Mouse (Mus musculus) megakaryocyte, adult 5-6 weeks (primary cell): ENCODE data around the gene Bex2. TPM values are rescaled to one million over a fixed set of nuclear protein-coding genes. Genes with fewer than 3 reads are reported as not detected.
"Not testable (repeated sequence)": the region's sequence is repeated elsewhere in the genome, so short reads cannot be mapped to it uniquely, and the experiment has no call there.

Experiments
- ATAC-seq: 2 replicates; pipeline ENCODE4 v1.8.0; 2016; ENCODE audit warnings: mild to moderate bottlenecking, inconsistent platforms; ENCODE audit not compliant: poor library complexity, severe bottlenecking
- total RNA-seq, 2 experiments: library from RNA; stranded (forward) in 1 of 2; stranded (reverse) in 1 of 2; fragments of 153-499, 151-499 nt in 1 of 2; fragments of 221-1000, 200-1000 nt in 1 of 2; gene quantifications; 2 replicates each; pipeline versions ENCODE4 v1.2.3 to v1.2.4; 2015 to 2017

Bex2 gene
- total RNA-seq (2015) (not detected in 2 replicates), total RNA-seq (2017) (0.65 TPM in 1 of 2 replicates, not detected in the other)

GRCm38 (mm10) chrX:136068020-136068419 lies at the start of gene Bex2:
Gene Bex2 (minus strand): TSS chrX:136068236.
- peak; percentile 97 for ATAC-seq

- ATAC-seq, result no peak
Observed at GRCm38 (mm10) chrX:136115419-136115961, 47.5 kb upstream of the Bex2 start.

- no peak for ATAC-seq
Observed at GRCm38 (mm10) chrX:136115015-136115414, 47.0 kb upstream of the Bex2 start.

- ATAC-seq, result no peak
Observed at GRCm38 (mm10) chrX:136107942-136108341, 39.9 kb upstream of the Bex2 start.

- no peak for ATAC-seq
Observed at GRCm38 (mm10) chrX:136104724-136105088, 36.7 kb upstream of the Bex2 start.

GRCm38 (mm10) chrX:136104046-136104723 lies 36.1 kb upstream of the Bex2 start:
- ATAC-seq, result no peak

GRCm38 (mm10) chrX:136094421-136094820 lies 26.4 kb upstream of the Bex2 start:
- ATAC-seq, result no peak

GRCm38 (mm10) chrX:136092497-136093279 lies 24.7 kb upstream of the Bex2 start:
- ATAC-seq, result no peak

- ATAC-seq, result no peak
Observed at GRCm38 (mm10) chrX:136085155-136085554, 17.1 kb upstream of the Bex2 start, which contains the start of gene Nxf3. Gene Nxf3 (minus strand): TSS chrX:136085255.

- ATAC-seq, result not testable (repeated sequence)
Observed at GRCm38 (mm10) chrX:136067201-136067991, 640 bp downstream of the Bex2 start.

- ATAC-seq, result no peak
Observed at GRCm38 (mm10) chrX:136060698-136061097, 7.3 kb downstream of the Bex2 start.

- ATAC-seq, result no peak
Observed at GRCm38 (mm10) chrX:136051219-136051618, 16.8 kb downstream of the Bex2 start.

- ATAC-seq, result no peak
Observed at GRCm38 (mm10) chrX:136047528-136047927, 20.5 kb downstream of the Bex2 start.

- no peak for ATAC-seq
Observed at GRCm38 (mm10) chrX:136043726-136044125, 24.3 kb downstream of the Bex2 start.

GRCm38 (mm10) chrX:136032799-136033763 lies 35.0 kb downstream of the Bex2 start, which contains the start of gene Arxes1:
Gene Arxes1 (plus strand): TSS chrX:136033367.
- not testable (repeated sequence) for ATAC-seq

GRCm38 (mm10) chrX:136030331-136030730 lies 37.7 kb downstream of the Bex2 start:
- no peak for ATAC-seq
